Mouse (Mus musculus): Measurements from ENCODE around the gene Zzef1.

DNA sequence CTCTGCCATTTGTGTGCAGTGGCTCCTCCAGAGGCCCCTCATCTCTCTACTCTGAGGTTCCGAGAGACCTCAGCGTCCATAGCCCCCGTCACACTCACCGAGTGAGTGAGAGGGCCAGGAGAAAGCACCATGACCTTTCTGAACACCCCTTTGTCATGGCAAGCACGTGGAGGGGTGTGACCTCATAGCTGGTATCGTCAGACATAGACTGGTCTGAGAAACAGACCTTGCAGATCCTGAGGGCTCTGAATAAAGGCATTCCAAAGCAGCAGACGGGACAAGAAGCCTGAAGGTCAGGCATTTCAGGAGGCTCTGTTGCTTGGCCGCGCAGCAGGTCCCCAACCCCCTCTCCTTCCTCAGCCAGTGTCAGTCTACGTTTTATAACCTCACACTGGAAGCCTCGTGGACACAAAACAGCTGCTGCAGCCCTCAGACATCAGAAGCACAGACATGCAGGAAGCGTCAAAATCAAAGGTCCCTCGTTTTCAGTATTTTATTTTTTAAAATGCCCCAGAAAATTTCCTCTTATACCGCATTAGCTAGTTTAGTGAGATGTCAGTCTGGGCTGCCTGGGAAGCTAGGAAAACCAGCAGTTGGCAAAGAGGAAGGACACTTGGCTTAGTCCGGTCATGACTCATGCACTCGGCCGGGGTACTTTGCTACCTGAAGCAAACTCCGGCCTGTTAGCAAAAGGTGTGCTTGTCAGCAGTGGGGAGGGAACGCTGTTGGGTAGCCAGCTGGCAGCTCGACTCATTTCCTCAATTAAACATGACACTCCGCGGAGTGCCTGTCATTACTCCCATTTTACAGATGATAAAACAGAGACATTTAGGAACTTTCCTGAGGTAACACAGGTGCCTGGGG, 155.3 kb downstream of the Zzef1 start:
- TF ChIP-seq EP300 (IDR thresholded peaks at IDR 0.05; ENCODE audit: low read depth) (no peak), CTCF (IDR thresholded peaks at IDR 0.05; ENCODE audit: low read depth) (no peak)

Data from liver, embryonic 14.5 days (tissue).